Mouse (Mus musculus): ENCODE data around the gene C1ra. TPM values are rescaled to one million over a fixed set of nuclear protein-coding genes. Genes with fewer than 3 reads are reported as not detected.
"Not testable (repeated sequence)": the region's sequence is repeated elsewhere in the genome, so short reads cannot be mapped to it uniquely, and the experiment has no call there.

Gene C1ra
- polyA plus RNA-seq, 1 experiment from 2014 or later, result 0.10 TPM

GRCm38 (mm10) chr6:124522082-124522481 lies 9.9 kb downstream of the C1ra start:
- H3K27ac ChIP-seq; H3K4me1 ChIP-seq (replicated peaks); ATAC-seq (ENCODE audit: low FRiP score); H3K36me3 ChIP-seq; H3K9ac ChIP-seq; H3K9me3 ChIP-seq; H3K27me3 ChIP-seq; H3K4me2 ChIP-seq; H3K4me3 ChIP-seq: not testable (repeated sequence)
- 75% methylated on average over 7 of the region's 7 CpGs for WGBS

GRCm38 (mm10) chr6:124527881-124528280 lies 15.7 kb downstream of the C1ra start:
- WGBS, result 86% methylated on average over 3 of the region's 3 CpGs
- no peak overlapping the region for H3K4me2 ChIP-seq
- no peaks in the 10 kb centered on the region for H3K4me1 ChIP-seq (replicated peaks)
- no peaks in the 10 kb centered on the region for H3K36me3 ChIP-seq
- H3K9me3 ChIP-seq, result no peaks in the 10 kb centered on the region
- H3K4me3 ChIP-seq, result no peak overlapping the region
- no peak overlapping the region for H3K9ac ChIP-seq
- no peaks in the 10 kb centered on the region for H3K27me3 ChIP-seq
- ATAC-seq (ENCODE audit: low FRiP score), result no peak
- no peak overlapping the region for H3K27ac ChIP-seq

GRCm38 (mm10) chr6:124531077-124531476 lies 18.9 kb downstream of the C1ra start:
- no peak overlapping the region for H3K27ac ChIP-seq
- no peaks in the 10 kb centered on the region for H3K4me1 ChIP-seq (replicated peaks)

GRCm38 (mm10) chr6:124536125-124536829 lies 24.1 kb downstream of the C1ra start:
- not testable (repeated sequence) for H3K27ac ChIP-seq; H3K4me3 ChIP-seq; H3K27me3 ChIP-seq; ATAC-seq (ENCODE audit: low FRiP score); H3K4me2 ChIP-seq; H3K9me3 ChIP-seq; H3K4me1 ChIP-seq (replicated peaks); H3K9ac ChIP-seq; H3K36me3 ChIP-seq
- WGBS, result 80% methylated on average over 8 of the region's 8 CpGs

More at GRCm38 (mm10) chr6:124531077-124531476, 18.9 kb downstream of the C1ra start:
- no peak overlapping the region for H3K4me3 ChIP-seq
- no peaks in the 10 kb centered on the region for H3K9me3 ChIP-seq
- ATAC-seq (ENCODE audit: low FRiP score), result no peak
- 89% methylated on average over 8 of the region's 8 CpGs for WGBS
- H3K9ac ChIP-seq, result no peak overlapping the region
- no peaks in the 10 kb centered on the region for H3K27me3 ChIP-seq
- no peak overlapping the region for H3K4me2 ChIP-seq
- H3K36me3 ChIP-seq, result no peaks in the 10 kb centered on the region

- not testable (repeated sequence) for H3K4me1 ChIP-seq (replicated peaks); H3K9ac ChIP-seq; H3K4me3 ChIP-seq; H3K36me3 ChIP-seq; H3K9me3 ChIP-seq; H3K4me2 ChIP-seq; ATAC-seq (ENCODE audit: low FRiP score); H3K27me3 ChIP-seq; H3K27ac ChIP-seq
- WGBS, result 88% methylated on average over 2 of the region's 2 CpGs
Observed at GRCm38 (mm10) chr6:124541176-124541575, 29.0 kb downstream of the C1ra start.

GRCm38 (mm10) chr6:124542284-124542683 lies 30.1 kb downstream of the C1ra start, which contains the start of gene C1s1:
Gene C1s1, minus strand, starts transcription at chr6:124542359.
- not testable (repeated sequence) for H3K4me3 ChIP-seq; H3K27me3 ChIP-seq; ATAC-seq (ENCODE audit: low FRiP score); H3K4me1 ChIP-seq (replicated peaks); H3K9me3 ChIP-seq; H3K36me3 ChIP-seq; H3K9ac ChIP-seq; H3K27ac ChIP-seq; H3K4me2 ChIP-seq
- WGBS, result 4% methylated on average over 1 of the region's 1 CpGs

GRCm38 (mm10) chr6:124544466-124544865 lies 32.3 kb downstream of the C1ra start:
- Histone ChIP-seq H3K36me3 (no peaks in the 10 kb centered on the region), H3K4me3 (no peak overlapping the region), H3K27me3 (no peaks in the 10 kb centered on the region), H3K4me1 (replicated peaks) (no peaks in the 10 kb centered on the region), H3K9ac (no peak overlapping the region), H3K4me2 (no peak overlapping the region), H3K9me3 (peaks cover 4% of the 10 kb centered on the region; the same call in 1 of the 2 replicates), H3K27ac (no peak overlapping the region)
- WGBS, result 89% methylated on average over 6 of the region's 6 CpGs
- ATAC-seq (ENCODE audit: low FRiP score), result no peak

GRCm38 (mm10) chr6:124545425-124545824 lies 33.2 kb downstream of the C1ra start:
- ATAC-seq (ENCODE audit: low FRiP score), result no peak

GRCm38 (mm10) chr6:124547979-124548378 lies 35.8 kb downstream of the C1ra start:
- H3K36me3 ChIP-seq; ATAC-seq (ENCODE audit: low FRiP score); H3K27ac ChIP-seq; H3K4me3 ChIP-seq; H3K9ac ChIP-seq; H3K27me3 ChIP-seq; H3K4me2 ChIP-seq; H3K4me1 ChIP-seq (replicated peaks): not testable (repeated sequence)
- peaks cover 20% of the 10 kb centered on the region for H3K9me3 ChIP-seq
- WGBS, result 98% methylated on average over 3 of the region's 3 CpGs

More at GRCm38 (mm10) chr6:124545425-124545824, 33.2 kb downstream of the C1ra start:
- Histone ChIP-seq H3K36me3 (no peaks in the 10 kb centered on the region), H3K4me3 (no peak overlapping the region), H3K9me3 (peaks cover 11% of the 10 kb centered on the region), H3K27me3 (no peaks in the 10 kb centered on the region), H3K4me2 (no peak overlapping the region), H3K27ac (no peak overlapping the region), H3K9ac (no peak overlapping the region), H3K4me1 (replicated peaks) (no peaks in the 10 kb centered on the region)
- WGBS, result 78% methylated on average over 2 of the region's 2 CpGs

GRCm38 (mm10) chr6:124549023-124549550 lies 36.9 kb downstream of the C1ra start:
- Histone ChIP-seq H3K4me3 (no peak overlapping the region), H3K4me1 (replicated peaks) (no peaks in the 10 kb centered on the region), H3K4me2 (no peak overlapping the region), H3K9ac (no peak overlapping the region), H3K9me3 (peaks cover 20% of the 10 kb centered on the region), H3K27ac (no peak overlapping the region), H3K27me3 (no peaks in the 10 kb centered on the region), H3K36me3 (no peaks in the 10 kb centered on the region)
- WGBS, result 91% methylated on average over 3 of the region's 3 CpGs
- ATAC-seq (ENCODE audit: low FRiP score), result no peak

GRCm38 (mm10) chr6:124552766-124553165 lies 40.6 kb downstream of the C1ra start:
- peaks cover 20% of the 10 kb centered on the region for H3K9me3 ChIP-seq
- H3K9ac ChIP-seq, result no peak overlapping the region
- H3K36me3 ChIP-seq, result no peaks in the 10 kb centered on the region
- H3K27me3 ChIP-seq, result no peaks in the 10 kb centered on the region
- H3K4me2 ChIP-seq, result no peak overlapping the region
- no peak for ATAC-seq (ENCODE audit: low FRiP score)
- 72% methylated on average over 22 of the region's 22 CpGs for WGBS
- H3K27ac ChIP-seq, result no peak overlapping the region
- no peak overlapping the region for H3K4me3 ChIP-seq
- H3K4me1 ChIP-seq (replicated peaks), result no peaks in the 10 kb centered on the region

GRCm38 (mm10) chr6:124555956-124556355 lies 43.8 kb downstream of the C1ra start:
- not testable (repeated sequence) for H3K27ac ChIP-seq; H3K9ac ChIP-seq; H3K4me1 ChIP-seq (replicated peaks); H3K4me2 ChIP-seq; H3K27me3 ChIP-seq; H3K36me3 ChIP-seq; H3K4me3 ChIP-seq; H3K9me3 ChIP-seq; ATAC-seq (ENCODE audit: low FRiP score)
- WGBS, result 84% methylated on average over 2 of the region's 2 CpGs

- not testable (repeated sequence) for H3K4me2 ChIP-seq; ATAC-seq (ENCODE audit: low FRiP score); H3K9me3 ChIP-seq; H3K9ac ChIP-seq; H3K4me3 ChIP-seq; H3K27me3 ChIP-seq; H3K4me1 ChIP-seq (replicated peaks); H3K27ac ChIP-seq; H3K36me3 ChIP-seq
- 92% methylated on average over 4 of the region's 4 CpGs for WGBS
Observed at GRCm38 (mm10) chr6:124561156-124561555, 49.0 kb downstream of the C1ra start.
